Mouse (Mus musculus): ENCODE results near the gene Zfx. TPM values are rescaled to one million over a fixed set of nuclear protein-coding genes. Genes with fewer than 3 reads are reported as not detected.

Zfx gene
- polyA plus RNA-seq, 1 experiment from 2014 or later: 22.2 TPM

DNA sequence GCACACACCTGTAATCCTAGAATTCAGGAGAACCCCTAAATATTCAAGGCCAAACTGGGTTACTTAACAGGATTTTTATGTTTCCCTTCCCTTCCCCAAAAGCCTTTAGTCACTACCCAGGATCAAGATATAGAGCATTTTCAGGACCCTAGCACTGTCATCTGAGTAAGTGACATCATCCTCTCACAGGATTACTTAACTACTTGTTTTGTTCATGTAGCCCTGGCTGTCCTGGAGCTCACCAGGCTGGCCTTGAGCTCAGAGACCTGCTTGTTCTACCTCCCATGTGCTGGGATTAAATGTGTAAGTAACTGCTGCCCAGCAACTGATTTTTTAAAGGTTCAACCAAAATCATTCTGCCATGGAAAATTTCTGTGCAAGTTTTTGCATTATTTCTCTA is 20.6 kb downstream of the Zfx start:
- Histone ChIP-seq H3K4me1 (ENCODE audit: control insufficient read depth, insufficient read depth, low read length) (no peaks in the 10 kb centered on the region), H3K9me3 (ENCODE audit: control insufficient read depth, low read length) (no peaks in the 10 kb centered on the region), H3K27ac (ENCODE audit: low read length) (no peak overlapping the region), H3K27me3 (replicated peaks; ENCODE audit: control insufficient read depth, insufficient read depth, low read length) (no peaks in the 10 kb centered on the region; the same call in 1 of the 2 replicates), H3K9ac (ENCODE audit: low read depth, low read length) (no peak overlapping the region), H3K4me2 (ENCODE audit: low read depth, low read length) (no peak overlapping the region), H3K36me3 (ENCODE audit: control insufficient read depth, insufficient read depth, low read length) (no peaks in the 10 kb centered on the region), H3K4me3 (ENCODE audit: low read length) (no peak overlapping the region)
- ATAC-seq: no peak

DNA sequence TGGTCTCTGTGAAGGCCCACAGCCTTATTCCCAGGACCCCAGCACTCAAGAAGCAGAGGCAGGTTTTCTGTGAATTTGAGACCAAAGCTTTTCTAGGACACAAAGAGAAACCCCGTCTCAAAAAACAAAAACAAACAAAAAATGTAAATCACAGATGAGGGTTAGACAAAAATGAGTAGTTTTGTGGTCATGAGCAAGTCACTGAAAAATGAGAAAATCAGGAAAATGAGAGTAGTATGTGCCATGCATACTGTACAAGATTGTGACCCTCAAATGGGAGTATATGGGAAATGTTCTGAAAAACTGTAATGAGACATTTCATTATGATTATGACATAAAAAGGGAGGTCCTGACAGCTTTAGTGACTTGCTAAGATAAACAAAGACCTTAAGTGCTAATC is 22.9 kb downstream of the Zfx start:
- H3K4me1 ChIP-seq (ENCODE audit: control insufficient read depth, insufficient read depth, low read length): no peaks in the 10 kb centered on the region
- H3K4me3 ChIP-seq (ENCODE audit: low read length): no peak overlapping the region
- ATAC-seq: no peak
- H3K27ac ChIP-seq (ENCODE audit: low read length): no peak overlapping the region
- no peaks in the 10 kb centered on the region for H3K36me3 ChIP-seq (ENCODE audit: control insufficient read depth, insufficient read depth, low read length)
- H3K9me3 ChIP-seq (ENCODE audit: control insufficient read depth, low read length): no peaks in the 10 kb centered on the region
- H3K4me2 ChIP-seq (ENCODE audit: low read depth, low read length): no peak overlapping the region
- WGBS: 78% methylated on average over 1 of the region's 1 CpGs
- peaks cover 2% of the 10 kb centered on the region; the same call in 1 of the 2 replicates for H3K27me3 ChIP-seq (replicated peaks; ENCODE audit: control insufficient read depth, insufficient read depth, low read length)
- no peak overlapping the region for H3K9ac ChIP-seq (ENCODE audit: low read depth, low read length)

DNA sequence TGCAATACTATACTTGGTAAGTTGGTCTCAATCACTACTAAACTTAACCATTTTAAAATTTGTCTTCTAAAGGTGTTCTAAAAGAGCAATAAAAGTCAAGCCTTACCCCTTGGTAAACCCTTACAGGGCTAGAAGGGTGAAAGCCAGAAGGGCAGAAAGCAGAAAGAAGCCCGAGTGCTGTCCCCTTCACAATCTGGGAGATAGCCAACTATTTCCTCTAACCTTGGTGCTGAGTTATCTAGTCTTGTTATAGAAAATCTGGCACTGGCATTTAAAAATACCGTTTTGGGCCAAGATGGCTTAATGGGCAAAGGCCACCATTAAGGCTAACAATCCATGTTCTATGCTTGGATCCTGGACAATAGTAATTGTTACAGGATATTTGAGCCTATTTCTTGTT is 32.5 kb downstream of the Zfx start:
- Histone ChIP-seq H3K27me3 (replicated peaks; ENCODE audit: control insufficient read depth, insufficient read depth, low read length) (peaks cover 2% of the 10 kb centered on the region; the same call in 1 of the 2 replicates), H3K4me2 (ENCODE audit: low read depth, low read length) (no peak overlapping the region), H3K9ac (ENCODE audit: low read depth, low read length) (no peak overlapping the region), H3K27ac (ENCODE audit: low read length) (no peak overlapping the region), H3K4me3 (ENCODE audit: low read length) (no peak overlapping the region), H3K36me3 (ENCODE audit: control insufficient read depth, insufficient read depth, low read length) (no peaks in the 10 kb centered on the region), H3K9me3 (ENCODE audit: control insufficient read depth, low read length) (no peaks in the 10 kb centered on the region), H3K4me1 (ENCODE audit: control insufficient read depth, insufficient read depth, low read length) (no peaks in the 10 kb centered on the region)
- no peak for ATAC-seq
- WGBS: 90% methylated on average over 2 of the region's 2 CpGs

DNA sequence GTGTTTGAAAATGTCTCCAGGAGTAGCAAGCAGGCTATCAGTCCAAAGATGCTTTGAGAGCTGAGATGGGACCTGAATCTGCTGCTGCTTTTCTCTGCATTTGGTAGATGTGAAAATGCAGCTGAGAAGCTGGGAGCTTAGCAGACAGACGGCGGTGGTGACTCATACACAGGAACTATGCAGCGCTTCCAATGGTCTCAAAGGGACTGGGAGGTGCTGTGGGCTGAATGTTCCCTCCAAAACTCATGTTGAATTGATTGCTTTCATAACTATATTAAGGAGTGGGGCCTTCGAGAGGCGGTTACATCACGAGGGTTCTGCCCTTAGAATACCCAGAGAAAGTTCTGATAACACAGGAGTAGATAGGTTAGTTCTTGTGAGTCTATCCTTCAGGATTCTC is 62.3 kb downstream of the Zfx start:
- WGBS: 40% methylated on average over 6 of the region's 6 CpGs
- Histone ChIP-seq H3K4me1 (ENCODE audit: control insufficient read depth, insufficient read depth, low read length) (no peaks in the 10 kb centered on the region), H3K9ac (ENCODE audit: low read depth, low read length) (no peak overlapping the region), H3K4me3 (ENCODE audit: low read length) (no peak overlapping the region), H3K27ac (ENCODE audit: low read length) (no peak overlapping the region), H3K9me3 (ENCODE audit: control insufficient read depth, low read length) (no peaks in the 10 kb centered on the region), H3K27me3 (replicated peaks; ENCODE audit: control insufficient read depth, insufficient read depth, low read length) (peaks cover 17% of the 10 kb centered on the region; the same call in 1 of the 2 replicates), H3K4me2 (ENCODE audit: low read depth, low read length) (peak overlapping the region; percentile 22; the same call in 1 of the 2 replicates), H3K36me3 (ENCODE audit: control insufficient read depth, insufficient read depth, low read length) (no peaks in the 10 kb centered on the region)
- no peak; the same call in 1 of the 2 replicates for ATAC-seq

- WGBS: 62% methylated on average over 8 of the region's 8 CpGs
- Histone ChIP-seq H3K27ac (ENCODE audit: low read length) (no peak overlapping the region), H3K4me2 (ENCODE audit: low read depth, low read length) (peak overlapping the region; percentile 22; the same call in 1 of the 2 replicates), H3K4me3 (ENCODE audit: low read length) (no peak overlapping the region), H3K36me3 (ENCODE audit: control insufficient read depth, insufficient read depth, low read length) (no peaks in the 10 kb centered on the region), H3K9me3 (ENCODE audit: control insufficient read depth, low read length) (no peaks in the 10 kb centered on the region), H3K4me1 (ENCODE audit: control insufficient read depth, insufficient read depth, low read length) (no peaks in the 10 kb centered on the region), H3K9ac (ENCODE audit: low read depth, low read length) (no peak overlapping the region), H3K27me3 (replicated peaks; ENCODE audit: control insufficient read depth, insufficient read depth, low read length) (peaks cover 17% of the 10 kb centered on the region; the same call in 1 of the 2 replicates)
- no peak for ATAC-seq
Measured at GRCm38 (mm10) chrX:94060751-94061150, 62.8 kb downstream of the Zfx start.

GRCm38 (mm10) chrX:94058748-94059147 is 64.8 kb downstream of the Zfx start:
- Histone ChIP-seq H3K27me3 (replicated peaks; ENCODE audit: control insufficient read depth, insufficient read depth, low read length) (peaks cover 23% of the 10 kb centered on the region; the same call in 1 of the 2 replicates), H3K4me2 (ENCODE audit: low read depth, low read length) (no peak overlapping the region), H3K27ac (ENCODE audit: low read length) (peak overlapping the region; percentile 45; the same call in 1 of the 2 replicates), H3K9me3 (ENCODE audit: control insufficient read depth, low read length) (no peaks in the 10 kb centered on the region), H3K4me3 (ENCODE audit: low read length) (no peak overlapping the region), H3K36me3 (ENCODE audit: control insufficient read depth, insufficient read depth, low read length) (no peaks in the 10 kb centered on the region), H3K9ac (ENCODE audit: low read depth, low read length) (no peak overlapping the region), H3K4me1 (ENCODE audit: control insufficient read depth, insufficient read depth, low read length) (no peaks in the 10 kb centered on the region)
- no peak for ATAC-seq
- WGBS: 38% methylated on average over 6 of the region's 6 CpGs

- Histone ChIP-seq H3K9me3 (ENCODE audit: control insufficient read depth, low read length) (no peaks in the 10 kb centered on the region), H3K27ac (ENCODE audit: low read length) (no peak overlapping the region), H3K9ac (ENCODE audit: low read depth, low read length) (no peak overlapping the region), H3K36me3 (ENCODE audit: control insufficient read depth, insufficient read depth, low read length) (no peaks in the 10 kb centered on the region), H3K4me1 (ENCODE audit: control insufficient read depth, insufficient read depth, low read length) (no peaks in the 10 kb centered on the region), H3K27me3 (replicated peaks; ENCODE audit: control insufficient read depth, insufficient read depth, low read length) (0 out of 2 replicates have a peak, but pooled peaks cover 5% of the 10 kb centered on the region), H3K4me3 (ENCODE audit: low read length) (no peak overlapping the region), H3K4me2 (ENCODE audit: low read depth, low read length) (no peak overlapping the region)
- WGBS: 73% methylated on average over 3 of the region's 3 CpGs
- ATAC-seq: no peak
Measured at GRCm38 (mm10) chrX:94049048-94049447, 74.5 kb downstream of the Zfx start.

DNA sequence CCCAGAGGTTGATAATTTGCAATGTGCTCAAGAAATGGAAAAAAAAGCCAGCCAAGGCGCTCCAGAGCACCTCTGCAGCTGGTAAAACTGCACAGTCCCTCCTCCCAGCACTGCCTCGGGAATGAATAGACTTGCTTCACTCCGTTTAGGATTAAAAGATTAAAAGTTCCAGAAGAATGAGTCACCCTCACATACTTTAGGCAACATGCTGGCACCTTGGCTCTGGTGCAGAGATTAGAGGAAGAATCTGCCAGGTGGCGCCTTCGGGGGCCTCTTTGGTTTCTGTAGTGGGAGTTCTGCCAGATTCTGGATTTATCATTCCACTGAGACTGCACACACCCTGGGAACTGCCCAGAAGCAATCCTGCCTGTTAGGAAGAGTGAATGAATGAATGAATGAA is 75.5 kb downstream of the Zfx start:
- Histone ChIP-seq H3K4me1 (ENCODE audit: control insufficient read depth, insufficient read depth, low read length) (no peaks in the 10 kb centered on the region), H3K4me3 (ENCODE audit: low read length) (no peak overlapping the region), H3K9ac (ENCODE audit: low read depth, low read length) (no peak overlapping the region), H3K4me2 (ENCODE audit: low read depth, low read length) (no peak overlapping the region), H3K27ac (ENCODE audit: low read length) (no peak overlapping the region), H3K9me3 (ENCODE audit: control insufficient read depth, low read length) (no peaks in the 10 kb centered on the region), H3K27me3 (replicated peaks; ENCODE audit: control insufficient read depth, insufficient read depth, low read length) (0 out of 2 replicates have a peak, but pooled peaks cover 2% of the 10 kb centered on the region), H3K36me3 (ENCODE audit: control insufficient read depth, insufficient read depth, low read length) (no peaks in the 10 kb centered on the region)
- ATAC-seq: no peak
- WGBS: 44% methylated on average over 5 of the region's 5 CpGs

DNA sequence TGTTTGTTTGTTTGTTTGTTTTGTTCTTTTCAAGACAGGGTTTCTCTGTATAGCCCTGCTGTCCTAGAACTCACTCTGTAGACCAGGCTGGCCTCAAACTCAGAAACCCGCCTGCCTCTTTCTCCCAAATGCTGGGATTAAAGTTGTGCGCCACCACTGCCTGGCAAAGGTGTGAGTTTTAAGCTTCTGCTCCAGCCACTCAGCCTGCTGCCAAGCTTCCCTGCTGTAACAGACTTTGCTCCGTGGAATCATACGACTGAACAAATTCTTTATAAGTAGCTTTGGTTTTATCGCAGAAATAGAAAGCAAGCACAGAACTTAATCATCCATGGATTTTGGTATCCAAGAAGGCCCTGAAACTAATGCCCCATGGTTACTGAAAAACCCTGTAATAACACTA is 76.1 kb downstream of the Zfx start:
- Histone ChIP-seq H3K27me3 (replicated peaks; ENCODE audit: control insufficient read depth, insufficient read depth, low read length) (0 out of 2 replicates have a peak, but pooled peaks cover 2% of the 10 kb centered on the region), H3K27ac (ENCODE audit: low read length) (no peak overlapping the region), H3K4me1 (ENCODE audit: control insufficient read depth, insufficient read depth, low read length) (no peaks in the 10 kb centered on the region), H3K4me2 (ENCODE audit: low read depth, low read length) (no peak overlapping the region), H3K36me3 (ENCODE audit: control insufficient read depth, insufficient read depth, low read length) (no peaks in the 10 kb centered on the region), H3K9ac (ENCODE audit: low read depth, low read length) (no peak overlapping the region), H3K9me3 (ENCODE audit: control insufficient read depth, low read length) (no peaks in the 10 kb centered on the region), H3K4me3 (ENCODE audit: low read length) (no peak overlapping the region)
- 78% methylated on average over 5 of the region's 5 CpGs for WGBS
- ATAC-seq: no peak

- H3K36me3 ChIP-seq (ENCODE audit: control insufficient read depth, insufficient read depth, low read length): no peaks in the 10 kb centered on the region
- ATAC-seq: no peak
- WGBS: 29% methylated on average over 11 of the region's 11 CpGs
Measured at GRCm38 (mm10) chrX:94032937-94033336, 90.6 kb downstream of the Zfx start.

More at GRCm38 (mm10) chrX:94032937-94033336, 90.6 kb downstream of the Zfx start:
- Histone ChIP-seq H3K27ac (ENCODE audit: low read length) (no peak overlapping the region), H3K4me2 (ENCODE audit: low read depth, low read length) (no peak overlapping the region), H3K9ac (ENCODE audit: low read depth, low read length) (no peak overlapping the region), H3K4me3 (ENCODE audit: low read length) (no peak overlapping the region), H3K27me3 (replicated peaks; ENCODE audit: control insufficient read depth, insufficient read depth, low read length) (peaks cover 2% of the 10 kb centered on the region; the same call in 1 of the 2 replicates), H3K9me3 (ENCODE audit: control insufficient read depth, low read length) (no peaks in the 10 kb centered on the region), H3K4me1 (ENCODE audit: control insufficient read depth, insufficient read depth, low read length) (no peaks in the 10 kb centered on the region)

All from intestine, embryonic 16.5 days (tissue).